Mouse (Mus musculus) ES-Bruce4 (cell line): ENCODE data around the gene Vsir. TPM values are rescaled to one million over a fixed set of nuclear protein-coding genes. Genes with fewer than 3 reads are reported as not detected.

Experiments used
- H3K27ac ChIP-seq: 2 replicates; pipeline ENCODE4 v1.5.1; 2012; ENCODE audit warnings: low read length, inconsistent platforms; ENCODE audit not compliant: insufficient read depth
- H3K27me3 ChIP-seq: 2 replicates; pipeline ENCODE4 v1.6.1; 2012; ENCODE audit warnings: mild to moderate bottlenecking, low read length, inconsistent platforms; ENCODE audit not compliant: control insufficient read depth, poor library complexity, insufficient read depth, severe bottlenecking
- H3K36me3 ChIP-seq: 2 replicates; pipeline ENCODE4 v1.6.1; 2012; ENCODE audit warnings: inconsistent platforms, mild to moderate bottlenecking, low read length, moderate library complexity; ENCODE audit not compliant: control insufficient read depth, poor library complexity, insufficient read depth, severe bottlenecking
- H3K4me1 ChIP-seq: one replicate; pipeline ENCODE4 v1.8.1; 2011; ENCODE audit warnings: low read length; ENCODE audit not compliant: control insufficient read depth, insufficient read depth
- H3K4me3 ChIP-seq: 2 replicates; pipeline ENCODE4 v1.5.1; 2011; ENCODE audit warnings: low read depth, mild to moderate bottlenecking, low read length
- H3K9ac ChIP-seq: 2 replicates; pipeline ENCODE4 v1.6.1; 2012; ENCODE audit warnings: low read depth, mild to moderate bottlenecking, inconsistent platforms; ENCODE audit not compliant: poor library complexity, severe bottlenecking
- H3K9me3 ChIP-seq: replicated peaks from 2 replicates; pipeline ENCODE4 v1.6.1; 2012; ENCODE audit warnings: mild to moderate bottlenecking, low read length, inconsistent platforms; ENCODE audit not compliant: control insufficient read depth, poor library complexity, insufficient read depth, severe bottlenecking
- CTCF ChIP-seq: IDR thresholded peaks from one replicate; pipeline ENCODE4 v1.8.1; 2011; ENCODE audit warnings: low read depth, low read length
- EP300 ChIP-seq: IDR thresholded peaks from 2 replicates; pipeline ENCODE4 v1.6.1; 2011; ENCODE audit warnings: low read depth, low read length; ENCODE audit not compliant: insufficient read depth
- POLR2A ChIP-seq: IDR thresholded peaks from one replicate; pipeline ENCODE4 v1.8.1; 2011; ENCODE audit warnings: low read length; ENCODE audit not compliant: insufficient read depth
- polyA plus RNA-seq: library from polyadenylated mRNA; stranded (reverse); fragments of >200 nt; gene quantifications from 2 replicates; pipeline ENCODE4 v1.2.4, GENCODE M21; 2011; ENCODE audit warnings: low read depth; ENCODE audit not compliant: missing spikeins, insufficient read depth, insufficient read length

The Vsir gene
- polyA plus RNA-seq, 1 experiment, result 4.5 TPM

- Histone ChIP-seq H3K9me3 (no peaks in the 10 kb centered on the region), H3K9ac (no peak overlapping the region), H3K4me1 (no peaks in the 10 kb centered on the region), H3K36me3 (no peaks in the 10 kb centered on the region), H3K27me3 (no peaks in the 10 kb centered on the region), H3K4me3 (no peak overlapping the region), H3K27ac (no peak overlapping the region)
- TF ChIP-seq POLR2A (no peak), CTCF (no peak), EP300 (no peak)
Measured at GRCm38 (mm10) chr10:60376704-60377103, 30.1 kb downstream of the Vsir start.

GRCm38 (mm10) chr10:60379419-60379957 lies 32.8 kb downstream of the Vsir start:
- Histone ChIP-seq H3K4me1 (no peaks in the 10 kb centered on the region), H3K4me3 (no peak overlapping the region), H3K9ac (no peak overlapping the region), H3K36me3 (no peaks in the 10 kb centered on the region), H3K9me3 (no peaks in the 10 kb centered on the region), H3K27ac (no peak overlapping the region), H3K27me3 (no peaks in the 10 kb centered on the region)
- no peak for TF ChIP-seq POLR2A
- TF ChIP-seq CTCF, result no peak

GRCm38 (mm10) chr10:60380229-60380628 lies 33.6 kb downstream of the Vsir start:
- Histone ChIP-seq H3K27me3 (no peaks in the 10 kb centered on the region), H3K9ac (no peak overlapping the region), H3K27ac (no peak overlapping the region), H3K9me3 (no peaks in the 10 kb centered on the region), H3K4me3 (no peak overlapping the region), H3K4me1 (no peaks in the 10 kb centered on the region), H3K36me3 (no peaks in the 10 kb centered on the region)
- no peak for TF ChIP-seq CTCF
- no peak for TF ChIP-seq POLR2A
- no peak for TF ChIP-seq EP300

GRCm38 (mm10) chr10:60381142-60381925 lies 34.7 kb downstream of the Vsir start:
- Histone ChIP-seq H3K36me3 (no peaks in the 10 kb centered on the region), H3K4me1 (no peaks in the 10 kb centered on the region), H3K9me3 (no peaks in the 10 kb centered on the region), H3K4me3 (no peak overlapping the region), H3K27ac (no peak overlapping the region), H3K9ac (no peak overlapping the region), H3K27me3 (no peaks in the 10 kb centered on the region)
- no peak for TF ChIP-seq CTCF
- TF ChIP-seq POLR2A, result no peak
- no peak for TF ChIP-seq EP300

DNA sequence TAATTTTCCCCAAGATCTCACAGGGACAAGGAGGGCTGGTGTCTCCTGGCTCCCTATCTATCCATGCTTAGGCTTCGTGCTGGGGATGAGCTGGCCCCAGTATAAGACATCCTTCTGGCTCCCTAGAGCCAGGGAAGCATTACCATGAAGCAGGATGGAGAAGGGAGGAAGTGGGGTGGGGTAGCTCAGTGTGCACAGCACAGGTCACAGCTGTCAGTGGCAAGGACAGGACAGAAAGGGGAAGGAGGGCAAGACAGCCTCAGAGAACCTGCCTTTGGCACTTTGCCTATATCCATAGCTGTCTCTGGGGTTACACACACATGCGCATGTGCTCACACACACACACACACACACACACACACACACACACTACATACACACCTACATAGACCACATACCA lies 41.7 kb downstream of the Vsir start:
- no peak for TF ChIP-seq POLR2A
- no peak for TF ChIP-seq EP300
- TF ChIP-seq CTCF, result no peak
- H3K27me3 ChIP-seq, result no peaks in the 10 kb centered on the region
- H3K9ac ChIP-seq, result no peak overlapping the region
- H3K4me3 ChIP-seq, result no peak overlapping the region
- H3K4me1 ChIP-seq, result no peaks in the 10 kb centered on the region
- no peaks in the 10 kb centered on the region for H3K9me3 ChIP-seq
- H3K27ac ChIP-seq, result no peak overlapping the region
- no peaks in the 10 kb centered on the region for H3K36me3 ChIP-seq

DNA sequence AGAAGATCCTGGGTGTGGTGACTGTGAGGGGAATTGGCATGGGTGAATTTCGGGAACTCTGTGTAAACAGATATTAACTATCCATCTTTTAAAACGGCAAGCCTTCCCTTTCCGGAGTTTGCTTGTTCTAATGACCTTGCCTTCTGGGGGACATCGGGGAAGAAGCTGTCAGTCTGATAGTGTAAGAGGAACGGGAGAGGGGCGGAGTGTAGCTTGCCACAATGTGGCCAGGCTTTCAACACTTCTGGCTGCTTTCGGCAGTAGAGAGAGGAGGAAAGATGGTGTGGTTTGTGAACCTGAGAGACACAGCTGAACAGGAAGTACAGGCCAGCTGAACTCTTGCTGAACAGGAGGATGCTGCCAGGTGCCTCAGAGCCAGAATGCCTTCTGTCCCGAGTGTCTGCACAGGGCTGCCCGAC lies 42.8 kb downstream of the Vsir start:
- no peaks in the 10 kb centered on the region for H3K36me3 ChIP-seq
- H3K27ac ChIP-seq, result no peak overlapping the region
- TF ChIP-seq EP300 (no peak), POLR2A (no peak), CTCF (no peak)
- H3K9ac ChIP-seq, result no peak overlapping the region
- no peaks in the 10 kb centered on the region for H3K27me3 ChIP-seq
- H3K4me3 ChIP-seq, result no peak overlapping the region
- no peaks in the 10 kb centered on the region for H3K4me1 ChIP-seq
- no peaks in the 10 kb centered on the region for H3K9me3 ChIP-seq
